Mouse (Mus musculus): Measurements from ENCODE around the gene Trp73. TPM values are rescaled to one million over a fixed set of nuclear protein-coding genes. Genes with fewer than 3 reads are reported as not detected.

Gene Trp73
- polyA plus RNA-seq, 1 experiment from 2014 or later, result 0.84 TPM

- Histone ChIP-seq H3K4me1 (ENCODE audit: control insufficient read depth, insufficient read depth, low read depth, low read length) (peaks cover 13% of the 10 kb centered on the region), H3K36me3 (ENCODE audit: control insufficient read depth, insufficient read depth, low read length) (peaks cover 32% of the 10 kb centered on the region), H3K4me2 (ENCODE audit: low read length) (no peak overlapping the region), H3K27ac (ENCODE audit: low read depth, low read length) (no peak overlapping the region), H3K9ac (ENCODE audit: low read depth, low read length) (no peak overlapping the region), H3K9me3 (ENCODE audit: control insufficient read depth, low read length) (no peaks in the 10 kb centered on the region), H3K4me3 (ENCODE audit: low read length) (no peak overlapping the region), H3K27me3 (replicated peaks; ENCODE audit: control insufficient read depth, insufficient read depth, low read length) (peaks cover 5% of the 10 kb centered on the region; the same call in 1 of the 2 replicates)
- no peak for ATAC-seq
- 37% methylated on average over 8 of the region's 8 CpGs for WGBS
Observed at GRCm38 (mm10) chr4:154023754-154024601, 116.0 kb downstream of the Trp73 start.

GRCm38 (mm10) chr4:154022844-154023243, 117.2 kb downstream of the Trp73 start:
- Histone ChIP-seq H3K4me1 (ENCODE audit: control insufficient read depth, insufficient read depth, low read depth, low read length) (peaks cover 13% of the 10 kb centered on the region), H3K4me2 (ENCODE audit: low read length) (no peak overlapping the region), H3K4me3 (ENCODE audit: low read length) (no peak overlapping the region), H3K36me3 (ENCODE audit: control insufficient read depth, insufficient read depth, low read length) (peaks cover 38% of the 10 kb centered on the region), H3K9me3 (ENCODE audit: control insufficient read depth, low read length) (no peaks in the 10 kb centered on the region), H3K27ac (ENCODE audit: low read depth, low read length) (no peak overlapping the region; the same call in 1 of the 2 replicates), H3K9ac (ENCODE audit: low read depth, low read length) (no peak overlapping the region), H3K27me3 (replicated peaks; ENCODE audit: control insufficient read depth, insufficient read depth, low read length) (peaks cover 5% of the 10 kb centered on the region; the same call in 1 of the 2 replicates)
- 29% methylated on average over 4 of the region's 4 CpGs for WGBS
- ATAC-seq, result peak; percentile 64

GRCm38 (mm10) chr4:154022407-154022806, 117.6 kb downstream of the Trp73 start:
- no peak overlapping the region for H3K4me2 ChIP-seq (ENCODE audit: low read length)
- peak; percentile 31; the same call in 1 of the 2 replicates for ATAC-seq
- H3K27ac ChIP-seq (ENCODE audit: low read depth, low read length), result peak overlapping the region; percentile 6; the same call in 1 of the 2 replicates
- no peak overlapping the region for H3K4me3 ChIP-seq (ENCODE audit: low read length)
- peaks cover 5% of the 10 kb centered on the region; the same call in 1 of the 2 replicates for H3K27me3 ChIP-seq (replicated peaks; ENCODE audit: control insufficient read depth, insufficient read depth, low read length)
- WGBS, result 78% methylated on average over 4 of the region's 4 CpGs
- no peaks in the 10 kb centered on the region for H3K9me3 ChIP-seq (ENCODE audit: control insufficient read depth, low read length)
- no peak overlapping the region for H3K9ac ChIP-seq (ENCODE audit: low read depth, low read length)
- H3K36me3 ChIP-seq (ENCODE audit: control insufficient read depth, insufficient read depth, low read length), result peaks cover 41% of the 10 kb centered on the region
- peaks cover 13% of the 10 kb centered on the region for H3K4me1 ChIP-seq (ENCODE audit: control insufficient read depth, insufficient read depth, low read depth, low read length)

- Histone ChIP-seq H3K4me2 (ENCODE audit: low read length) (no peak overlapping the region), H3K36me3 (ENCODE audit: control insufficient read depth, insufficient read depth, low read length) (peaks cover 47% of the 10 kb centered on the region), H3K4me3 (ENCODE audit: low read length) (no peak overlapping the region), H3K4me1 (ENCODE audit: control insufficient read depth, insufficient read depth, low read depth, low read length) (peaks cover 13% of the 10 kb centered on the region), H3K27me3 (replicated peaks; ENCODE audit: control insufficient read depth, insufficient read depth, low read length) (peaks cover 5% of the 10 kb centered on the region; the same call in 1 of the 2 replicates), H3K9me3 (ENCODE audit: control insufficient read depth, low read length) (no peaks in the 10 kb centered on the region), H3K9ac (ENCODE audit: low read depth, low read length) (no peak overlapping the region), H3K27ac (ENCODE audit: low read depth, low read length) (no peak overlapping the region)
- ATAC-seq, result no peak
- 91% methylated on average over 9 of the region's 9 CpGs for WGBS
Observed at GRCm38 (mm10) chr4:154021432-154021831, 118.6 kb downstream of the Trp73 start.

GRCm38 (mm10) chr4:154019571-154019970, 120.4 kb downstream of the Trp73 start:
- H3K9me3 ChIP-seq (ENCODE audit: control insufficient read depth, low read length), result no peaks in the 10 kb centered on the region
- WGBS, result 77% methylated on average over 7 of the region's 7 CpGs
- H3K4me2 ChIP-seq (ENCODE audit: low read length), result no peak overlapping the region
- no peak overlapping the region for H3K9ac ChIP-seq (ENCODE audit: low read depth, low read length)
- peaks cover 54% of the 10 kb centered on the region for H3K36me3 ChIP-seq (ENCODE audit: control insufficient read depth, insufficient read depth, low read length)
- H3K4me3 ChIP-seq (ENCODE audit: low read length), result no peak overlapping the region
- ATAC-seq, result no peak
- H3K4me1 ChIP-seq (ENCODE audit: control insufficient read depth, insufficient read depth, low read depth, low read length), result no peaks in the 10 kb centered on the region; the same call in 1 of the 2 replicates
- H3K27ac ChIP-seq (ENCODE audit: low read depth, low read length), result no peak overlapping the region
- H3K27me3 ChIP-seq (replicated peaks; ENCODE audit: control insufficient read depth, insufficient read depth, low read length), result no peaks in the 10 kb centered on the region

GRCm38 (mm10) chr4:154015476-154015875, 124.5 kb downstream of the Trp73 start:
- WGBS, result 88% methylated on average over 11 of the region's 11 CpGs
- Histone ChIP-seq H3K36me3 (ENCODE audit: control insufficient read depth, insufficient read depth, low read length) (peaks cover 40% of the 10 kb centered on the region), H3K4me3 (ENCODE audit: low read length) (no peak overlapping the region)

GRCm38 (mm10) chr4:154012132-154012882, 127.7 kb downstream of the Trp73 start:
- 3% methylated on average over 36 of the region's 55 CpGs for WGBS
- H3K9ac ChIP-seq (ENCODE audit: low read depth, low read length), result peak overlapping the region; percentile 93
- peak overlapping the region; percentile 98 for H3K4me3 ChIP-seq (ENCODE audit: low read length)
- no peak for ATAC-seq
- H3K4me1 ChIP-seq (ENCODE audit: control insufficient read depth, insufficient read depth, low read depth, low read length), result peaks cover 20% of the 10 kb centered on the region
- H3K27me3 ChIP-seq (replicated peaks; ENCODE audit: control insufficient read depth, insufficient read depth, low read length), result no peaks in the 10 kb centered on the region
- no peaks in the 10 kb centered on the region for H3K9me3 ChIP-seq (ENCODE audit: control insufficient read depth, low read length)
- H3K27ac ChIP-seq (ENCODE audit: low read depth, low read length), result peak overlapping the region; percentile 75
- H3K36me3 ChIP-seq (ENCODE audit: control insufficient read depth, insufficient read depth, low read length), result peaks cover 15% of the 10 kb centered on the region
- peak overlapping the region; percentile 96 for H3K4me2 ChIP-seq (ENCODE audit: low read length)

More at GRCm38 (mm10) chr4:154015476-154015875, 124.5 kb downstream of the Trp73 start:
- no peaks in the 10 kb centered on the region for H3K9me3 ChIP-seq (ENCODE audit: control insufficient read depth, low read length)
- no peak for ATAC-seq
- no peak overlapping the region for H3K4me2 ChIP-seq (ENCODE audit: low read length)
- H3K4me1 ChIP-seq (ENCODE audit: control insufficient read depth, insufficient read depth, low read depth, low read length), result peaks cover 20% of the 10 kb centered on the region
- H3K27me3 ChIP-seq (replicated peaks; ENCODE audit: control insufficient read depth, insufficient read depth, low read length), result no peaks in the 10 kb centered on the region
- no peak overlapping the region for H3K27ac ChIP-seq (ENCODE audit: low read depth, low read length)
- no peak overlapping the region for H3K9ac ChIP-seq (ENCODE audit: low read depth, low read length)

- peaks cover 20% of the 10 kb centered on the region for H3K4me1 ChIP-seq (ENCODE audit: control insufficient read depth, insufficient read depth, low read depth, low read length)
- H3K27ac ChIP-seq (ENCODE audit: low read depth, low read length), result peak within 1 kb of the TSS; percentile 75
- 0% methylated on average over 32 of the region's 59 CpGs for WGBS
- H3K4me3 ChIP-seq (ENCODE audit: low read length), result peak within 1 kb of the TSS; percentile 98
- H3K27me3 ChIP-seq (replicated peaks; ENCODE audit: control insufficient read depth, insufficient read depth, low read length), result no peaks in the 10 kb centered on the region
- H3K9me3 ChIP-seq (ENCODE audit: control insufficient read depth, low read length), result no peaks in the 10 kb centered on the region
- peak within 1 kb of the TSS; percentile 93 for H3K9ac ChIP-seq (ENCODE audit: low read depth, low read length)
- peak within 1 kb of the TSS; percentile 96 for H3K4me2 ChIP-seq (ENCODE audit: low read length)
- ATAC-seq, result peak; percentile 97
- peaks cover 15% of the 10 kb centered on the region for H3K36me3 ChIP-seq (ENCODE audit: control insufficient read depth, insufficient read depth, low read length)
Observed at GRCm38 (mm10) chr4:154011646-154012089, 128.3 kb downstream of the Trp73 start, which contains the start of gene Lrrc47. Gene Lrrc47 (plus strand): TSS chr4:154011731.

Measured in hindbrain, embryonic 16.5 days (tissue).